Mouse (Mus musculus): ENCODE data around the gene Pate2. TPM values are rescaled to one million over a fixed set of nuclear protein-coding genes. Genes with fewer than 3 reads are reported as not detected.

The Pate2 gene
- polyA plus RNA-seq (2014; fragmentation: Nextera tagmentation; extraction: Ambion mirVana): 0.46 and 0.73 TPM in 2 replicates

DNA sequence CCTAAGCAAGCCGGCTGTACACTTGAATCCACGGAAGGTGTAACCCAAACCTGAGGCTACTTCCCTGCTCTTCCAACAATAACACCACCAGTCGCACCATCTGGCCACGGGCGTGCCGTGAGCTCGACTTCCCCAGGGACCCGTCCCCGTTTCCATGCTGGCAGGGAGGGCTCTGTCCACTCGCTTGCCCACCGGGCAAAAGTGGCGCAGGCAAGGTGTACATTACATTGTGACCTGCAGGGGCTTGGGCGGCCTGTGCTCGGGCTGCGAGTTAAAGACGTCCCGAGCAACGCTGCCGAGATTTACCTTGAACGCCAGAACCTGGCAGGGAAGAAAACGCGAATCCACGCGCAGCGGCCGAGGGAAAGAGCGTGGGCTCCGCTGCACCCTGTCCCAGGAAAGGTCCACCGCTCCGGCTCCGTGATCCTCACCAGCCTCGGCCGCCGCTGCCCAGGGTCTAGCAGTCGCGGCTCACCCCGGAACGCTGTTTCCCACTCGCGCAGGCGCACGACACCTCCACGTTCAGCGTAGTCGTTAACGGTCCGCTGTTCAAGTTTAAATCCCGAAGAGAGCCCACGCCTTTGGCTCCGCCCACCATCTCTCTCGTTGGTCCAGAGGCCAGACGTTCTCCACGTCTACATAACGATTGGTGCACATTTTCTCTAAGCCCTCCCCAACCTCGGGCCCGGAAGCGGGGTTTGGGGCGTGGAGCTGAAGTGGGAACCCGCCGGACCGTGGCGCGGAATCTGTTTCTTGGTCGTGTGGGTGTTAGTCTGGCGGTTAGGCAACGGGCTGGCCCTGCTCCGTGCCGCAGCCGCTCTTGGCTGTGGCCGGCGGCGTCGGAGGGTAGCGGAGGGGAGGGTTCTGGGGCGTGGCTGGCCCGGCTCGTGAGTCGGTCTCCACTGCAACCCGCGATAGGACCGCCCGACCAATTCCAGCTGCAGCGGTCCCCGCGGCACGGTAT lies at the start of gene Pate2, which contains the start of gene Hyls1:
Pate2 (plus strand) TSS at position 714 of the 964 bp plus-strand sequence.
Hyls1 (minus strand) TSS at position 828 of the 964 bp plus-strand sequence.
- Histone ChIP-seq H3K27ac (ENCODE audit: low read depth, low read length) (peak within 1 kb of the TSS; percentile 94), H3K36me3 (ENCODE audit: control insufficient read depth, insufficient read depth, low read length) (peaks cover 8% of the 10 kb centered on the region), H3K4me1 (ENCODE audit: control insufficient read depth, insufficient read depth, low read length) (0 out of 2 replicates have a peak, but pooled peaks cover 6% of the 10 kb centered on the region), H3K4me3 (ENCODE audit: low read depth, low read length) (peak within 1 kb of the TSS; percentile 74), H3K9me3 (replicated peaks; ENCODE audit: control insufficient read depth, low read length) (no peaks in the 10 kb centered on the region), H3K27me3 (ENCODE audit: control insufficient read depth, insufficient read depth, low read length) (peaks cover 13% of the 10 kb centered on the region), H3K9ac (ENCODE audit: low read depth, low read length) (peak within 1 kb of the TSS; percentile 80), H3K4me2 (peak within 1 kb of the TSS; percentile 76)
- ATAC-seq (replicated peaks; ENCODE audit: insufficient number of reproducible peaks, low FRiP score, low TSS enrichment): peak; percentile 96
- WGBS (ENCODE audit: insufficient replicate concordance): under 1% methylated on average over 86 of the region's 86 CpGs

DNA sequence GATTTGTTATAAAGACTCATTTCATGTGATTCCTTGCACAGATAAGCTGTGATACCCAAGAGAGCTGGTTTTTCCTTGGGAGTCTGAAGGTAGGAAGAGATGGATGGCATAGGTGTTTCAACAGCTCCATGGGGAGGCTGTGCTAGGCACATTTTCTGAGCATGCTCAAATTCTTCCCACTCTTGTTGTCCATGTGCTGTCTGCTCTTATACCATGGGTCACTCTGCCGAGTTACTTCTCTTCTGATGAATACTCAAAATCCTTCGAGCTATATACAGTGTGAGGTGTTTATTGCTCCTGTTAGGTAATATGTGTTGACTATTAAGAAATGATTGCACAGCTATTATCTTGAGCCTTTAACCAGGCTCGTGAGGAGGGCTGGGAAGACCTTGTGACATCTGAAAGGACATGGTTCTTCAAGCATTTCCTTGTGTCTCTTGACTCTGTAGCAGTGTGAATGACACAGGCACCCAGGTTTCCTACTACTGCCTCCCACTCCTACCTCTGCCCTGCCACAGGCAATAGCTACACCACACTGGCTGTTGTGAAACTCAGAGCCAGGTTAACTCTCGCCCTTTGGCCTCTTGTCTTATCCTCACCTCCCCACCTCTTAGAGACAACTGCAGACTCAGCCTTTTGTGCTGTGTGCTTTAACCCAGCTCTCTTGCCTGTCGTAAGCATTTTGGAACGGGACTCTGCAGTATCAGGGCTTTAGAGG lies 49.3 kb upstream of the Pate2 start:
- no peaks in the 10 kb centered on the region for H3K9me3 ChIP-seq (replicated peaks; ENCODE audit: control insufficient read depth, low read length)
- no peak overlapping the region for H3K9ac ChIP-seq (ENCODE audit: low read depth, low read length)
- ATAC-seq (replicated peaks; ENCODE audit: insufficient number of reproducible peaks, low FRiP score, low TSS enrichment): no peak
- H3K4me1 ChIP-seq (ENCODE audit: control insufficient read depth, insufficient read depth, low read length): no peaks in the 10 kb centered on the region
- H3K36me3 ChIP-seq (ENCODE audit: control insufficient read depth, insufficient read depth, low read length): no peaks in the 10 kb centered on the region
- H3K27me3 ChIP-seq (ENCODE audit: control insufficient read depth, insufficient read depth, low read length): no peaks in the 10 kb centered on the region
- 67% methylated on average over 6 of the region's 6 CpGs for WGBS (ENCODE audit: insufficient replicate concordance)
- no peak overlapping the region for H3K27ac ChIP-seq (ENCODE audit: low read depth, low read length)
- H3K4me3 ChIP-seq (ENCODE audit: low read depth, low read length): no peak overlapping the region
- no peak overlapping the region for H3K4me2 ChIP-seq

GRCm38 (mm10) chr9:35522241-35522640 lies 47.8 kb upstream of the Pate2 start:
- no peaks in the 10 kb centered on the region for H3K9me3 ChIP-seq (replicated peaks; ENCODE audit: control insufficient read depth, low read length)
- H3K27ac ChIP-seq (ENCODE audit: low read depth, low read length): no peak overlapping the region
- no peak overlapping the region for H3K9ac ChIP-seq (ENCODE audit: low read depth, low read length)
- H3K4me2 ChIP-seq: no peak overlapping the region
- no peaks in the 10 kb centered on the region for H3K4me1 ChIP-seq (ENCODE audit: control insufficient read depth, insufficient read depth, low read length)
- H3K27me3 ChIP-seq (ENCODE audit: control insufficient read depth, insufficient read depth, low read length): no peaks in the 10 kb centered on the region
- H3K4me3 ChIP-seq (ENCODE audit: low read depth, low read length): no peak overlapping the region
- no peak for ATAC-seq (replicated peaks; ENCODE audit: insufficient number of reproducible peaks, low FRiP score, low TSS enrichment)
- 74% methylated on average over 2 of the region's 2 CpGs for WGBS (ENCODE audit: insufficient replicate concordance)
- no peaks in the 10 kb centered on the region for H3K36me3 ChIP-seq (ENCODE audit: control insufficient read depth, insufficient read depth, low read length)

GRCm38 (mm10) chr9:35522821-35523515 lies 47.1 kb upstream of the Pate2 start:
- no peaks in the 10 kb centered on the region for H3K9me3 ChIP-seq (replicated peaks; ENCODE audit: control insufficient read depth, low read length)
- H3K4me3 ChIP-seq (ENCODE audit: low read depth, low read length): no peak overlapping the region
- H3K4me2 ChIP-seq: no peak overlapping the region
- no peaks in the 10 kb centered on the region for H3K4me1 ChIP-seq (ENCODE audit: control insufficient read depth, insufficient read depth, low read length)
- H3K27me3 ChIP-seq (ENCODE audit: control insufficient read depth, insufficient read depth, low read length): no peaks in the 10 kb centered on the region
- H3K36me3 ChIP-seq (ENCODE audit: control insufficient read depth, insufficient read depth, low read length): no peaks in the 10 kb centered on the region
- 64% methylated on average over 1 of the region's 1 CpGs for WGBS (ENCODE audit: insufficient replicate concordance)
- no peak overlapping the region for H3K27ac ChIP-seq (ENCODE audit: low read depth, low read length)
- no peak overlapping the region for H3K9ac ChIP-seq (ENCODE audit: low read depth, low read length)
- no peak for ATAC-seq (replicated peaks; ENCODE audit: insufficient number of reproducible peaks, low FRiP score, low TSS enrichment)

GRCm38 (mm10) chr9:35523541-35523940 lies 46.5 kb upstream of the Pate2 start:
- no peaks in the 10 kb centered on the region for H3K36me3 ChIP-seq (ENCODE audit: control insufficient read depth, insufficient read depth, low read length)
- WGBS (ENCODE audit: insufficient replicate concordance): 46% methylated on average over 5 of the region's 5 CpGs
- H3K4me3 ChIP-seq (ENCODE audit: low read depth, low read length): no peak overlapping the region
- ATAC-seq (replicated peaks; ENCODE audit: insufficient number of reproducible peaks, low FRiP score, low TSS enrichment): 0 out of 2 replicates have a peak, but pooled peaks have one; percentile 18
- H3K4me2 ChIP-seq: no peak overlapping the region
- H3K9ac ChIP-seq (ENCODE audit: low read depth, low read length): no peak overlapping the region
- H3K9me3 ChIP-seq (replicated peaks; ENCODE audit: control insufficient read depth, low read length): no peaks in the 10 kb centered on the region
- no peaks in the 10 kb centered on the region for H3K4me1 ChIP-seq (ENCODE audit: control insufficient read depth, insufficient read depth, low read length)
- no peaks in the 10 kb centered on the region for H3K27me3 ChIP-seq (ENCODE audit: control insufficient read depth, insufficient read depth, low read length)
- H3K27ac ChIP-seq (ENCODE audit: low read depth, low read length): no peak overlapping the region

GRCm38 (mm10) chr9:35523941-35524411 lies 46.1 kb upstream of the Pate2 start:
- Histone ChIP-seq H3K9me3 (replicated peaks; ENCODE audit: control insufficient read depth, low read length) (no peaks in the 10 kb centered on the region), H3K4me1 (ENCODE audit: control insufficient read depth, insufficient read depth, low read length) (no peaks in the 10 kb centered on the region), H3K4me2 (no peak overlapping the region), H3K36me3 (ENCODE audit: control insufficient read depth, insufficient read depth, low read length) (no peaks in the 10 kb centered on the region), H3K9ac (ENCODE audit: low read depth, low read length) (no peak overlapping the region), H3K27me3 (ENCODE audit: control insufficient read depth, insufficient read depth, low read length) (no peaks in the 10 kb centered on the region), H3K4me3 (ENCODE audit: low read depth, low read length) (no peak overlapping the region), H3K27ac (ENCODE audit: low read depth, low read length) (no peak overlapping the region)
- peak; percentile 72; the same call in 1 of the 2 replicates for ATAC-seq (replicated peaks; ENCODE audit: insufficient number of reproducible peaks, low FRiP score, low TSS enrichment)
- 21% methylated on average over 7 of the region's 7 CpGs for WGBS (ENCODE audit: insufficient replicate concordance)

- H3K9me3 ChIP-seq (replicated peaks; ENCODE audit: control insufficient read depth, low read length): no peaks in the 10 kb centered on the region
- no peak overlapping the region for H3K4me2 ChIP-seq
- H3K9ac ChIP-seq (ENCODE audit: low read depth, low read length): no peak overlapping the region
- no peak for ATAC-seq (replicated peaks; ENCODE audit: insufficient number of reproducible peaks, low FRiP score, low TSS enrichment)
- H3K4me3 ChIP-seq (ENCODE audit: low read depth, low read length): no peak overlapping the region
- H3K4me1 ChIP-seq (ENCODE audit: control insufficient read depth, insufficient read depth, low read length): peaks cover 3% of the 10 kb centered on the region; the same call in 1 of the 2 replicates
- H3K27ac ChIP-seq (ENCODE audit: low read depth, low read length): no peak overlapping the region
- no peaks in the 10 kb centered on the region for H3K27me3 ChIP-seq (ENCODE audit: control insufficient read depth, insufficient read depth, low read length)
- H3K36me3 ChIP-seq (ENCODE audit: control insufficient read depth, insufficient read depth, low read length): no peaks in the 10 kb centered on the region
- WGBS (ENCODE audit: insufficient replicate concordance): 51% methylated on average over 3 of the region's 3 CpGs
Observed at GRCm38 (mm10) chr9:35529141-35529540, 40.9 kb upstream of the Pate2 start.

GRCm38 (mm10) chr9:35529796-35530195 lies 40.3 kb upstream of the Pate2 start:
- no peaks in the 10 kb centered on the region for H3K9me3 ChIP-seq (replicated peaks; ENCODE audit: control insufficient read depth, low read length)
- no peak overlapping the region for H3K9ac ChIP-seq (ENCODE audit: low read depth, low read length)
- H3K27me3 ChIP-seq (ENCODE audit: control insufficient read depth, insufficient read depth, low read length): no peaks in the 10 kb centered on the region
- 20% methylated on average over 1 of the region's 1 CpGs for WGBS (ENCODE audit: insufficient replicate concordance)
- H3K4me3 ChIP-seq (ENCODE audit: low read depth, low read length): no peak overlapping the region
- H3K27ac ChIP-seq (ENCODE audit: low read depth, low read length): no peak overlapping the region
- H3K36me3 ChIP-seq (ENCODE audit: control insufficient read depth, insufficient read depth, low read length): no peaks in the 10 kb centered on the region
- ATAC-seq (replicated peaks; ENCODE audit: insufficient number of reproducible peaks, low FRiP score, low TSS enrichment): no peak
- H3K4me1 ChIP-seq (ENCODE audit: control insufficient read depth, insufficient read depth, low read length): peaks cover 3% of the 10 kb centered on the region; the same call in 1 of the 2 replicates
- H3K4me2 ChIP-seq: no peak overlapping the region
